Mouse (Mus musculus) MEL (cell line): Measurements from ENCODE around the gene Slc25a34. TPM values are rescaled to one million over a fixed set of nuclear protein-coding genes. Genes with fewer than 3 reads are reported as not detected.

ENCODE experiments used
- DNase-seq: peaks from one replicate; pipeline ENCODE4 v3.0.0; 2011; ENCODE audit warnings: low read depth, low spot score
- H3K27ac ChIP-seq: 2 replicates; pipeline ENCODE4 v1.5.1; 2012; ENCODE audit warnings: low read depth, mild to moderate bottlenecking, control low read depth, low read length, moderate library complexity; ENCODE audit not compliant: control insufficient read depth
- H3K27me3 ChIP-seq, 2 experiments: fragments of 150-350 bp in 1 of 2; sonication (generic) in 1 of 2; 2 replicates each; pipeline ENCODE4 v1.6.1; 2012; ENCODE audit warnings: low read length in 2 of 2, mild to moderate bottlenecking in 2 of 2, improper control_type of control experiment in 1 of 2, moderate library complexity in 1 of 2; ENCODE audit not compliant: insufficient read depth in 2 of 2, control insufficient read depth in 1 of 2
- H3K36me3 ChIP-seq, 2 experiments: 2 replicates each; pipeline ENCODE4 v1.6.1; 2012 to 2014; ENCODE audit warnings: low read length in 2 of 2, improper control_type of control experiment in 1 of 2, inconsistent platforms in 1 of 2, mild to moderate bottlenecking in 1 of 2; ENCODE audit not compliant: insufficient read depth in 2 of 2, control insufficient read depth in 1 of 2
- H3K4me1 ChIP-seq, 2 experiments: fragments of 150-350 bp in 1 of 2; sonication (generic) in 1 of 2; 2 replicates each; pipeline ENCODE4 v1.6.1; 2012; ENCODE audit warnings: low read length in 2 of 2, improper control_type of control experiment in 1 of 2, mild to moderate bottlenecking in 1 of 2; ENCODE audit not compliant: insufficient read depth in 2 of 2, control insufficient read depth in 1 of 2
- H3K4me3 ChIP-seq, 2 experiments: fragments of 150-350 bp in 1 of 2; sonication (generic) in 1 of 2; 2 replicates each; pipeline ENCODE4 v1.5.1; 2012; ENCODE audit warnings: low read depth in 2 of 2, low read length in 2 of 2, mild to moderate bottlenecking in 2 of 2, moderate library complexity in 2 of 2, control low read depth in 1 of 2, improper control_type of control experiment in 1 of 2; ENCODE audit not compliant: control insufficient read depth in 1 of 2, insufficient read depth in 1 of 2
- H3K79me2 ChIP-seq: 2 replicates; pipeline ENCODE4 v1.6.1; 2012; ENCODE audit warnings: mild to moderate bottlenecking, low read length, moderate library complexity; ENCODE audit not compliant: control insufficient read depth, poor library complexity, insufficient read depth
- H3K9ac ChIP-seq: 2 replicates; pipeline ENCODE4 v1.6.1; 2012; ENCODE audit warnings: low read depth, mild to moderate bottlenecking, control low read depth, low read length, moderate library complexity; ENCODE audit not compliant: control insufficient read depth, poor library complexity, severe bottlenecking
- H3K9me3 ChIP-seq: fragments of 150-350 bp; sonication (generic); replicated peaks from 2 replicates; pipeline ENCODE4 v1.6.1; 2012; ENCODE audit warnings: mild to moderate bottlenecking, low read length, improper control_type of control experiment, moderate library complexity; ENCODE audit not compliant: insufficient read depth
- BHLHE40 ChIP-seq: IDR thresholded peaks from 2 replicates; pipeline ENCODE4 v1.6.1; 2012; ENCODE audit warnings: low read depth, mild to moderate bottlenecking, inconsistent platforms, low read length, improper control_type of control experiment, borderline replicate concordance
- CHD2 ChIP-seq: IDR thresholded peaks from 2 replicates; pipeline ENCODE4 v1.6.1; 2011; ENCODE audit warnings: low read length, improper control_type of control experiment
- CTCF ChIP-seq, 3 experiments: IDR thresholded peaks in 2 of 3; conservative IDR thresholded peaks in 1 of 3; 2 replicates each; pipeline ENCODE4 v1.5.1; 2011 to 2012; ENCODE audit warnings: low read length in 3 of 3, low read depth in 2 of 3, mild to moderate bottlenecking in 2 of 3, improper control_type of control experiment in 1 of 3, inconsistent platforms in 1 of 3, mixed read lengths in 1 of 3, moderate library complexity in 1 of 3; ENCODE audit not compliant: control insufficient read depth in 1 of 3, insufficient read depth in 1 of 3, poor library complexity in 1 of 3, severe bottlenecking in 1 of 3
- EP300 ChIP-seq, 2 experiments: IDR thresholded peaks; 2 replicates each; pipeline ENCODE4 v1.6.1; 2011; ENCODE audit warnings: improper control_type of control experiment in 2 of 2, low read length in 2 of 2, low read depth in 1 of 2, mild to moderate bottlenecking in 1 of 2
- ETS1 ChIP-seq: IDR thresholded peaks from 2 replicates; pipeline ENCODE4 v1.6.1; 2012; ENCODE audit warnings: low read depth, mild to moderate bottlenecking, inconsistent platforms, low read length, improper control_type of control experiment, moderate library complexity
- GATA1 ChIP-seq: IDR thresholded peaks from 2 replicates; pipeline ENCODE4 v1.6.1; 2011; ENCODE audit warnings: low read depth, low read length, improper control_type of control experiment
- HCFC1 ChIP-seq: IDR thresholded peaks from 2 replicates; pipeline ENCODE4 v1.6.1; 2012; ENCODE audit warnings: low read depth, mild to moderate bottlenecking, inconsistent platforms, low read length, improper control_type of control experiment, moderate library complexity
- KAT2A ChIP-seq: conservative IDR thresholded peaks from 2 replicates; pipeline ENCODE4 v1.6.1; 2012; ENCODE audit warnings: low read depth, low read length, improper control_type of control experiment, inconsistent platforms
- MAFK ChIP-seq: IDR thresholded peaks from 2 replicates; pipeline ENCODE4 v1.6.1; 2011; ENCODE audit warnings: low read depth, mild to moderate bottlenecking, low read length, improper control_type of control experiment, borderline replicate concordance
- MAZ ChIP-seq: IDR thresholded peaks from 2 replicates; pipeline ENCODE4 v1.6.1; 2012; ENCODE audit warnings: low read depth, mild to moderate bottlenecking, inconsistent platforms, low read length, improper control_type of control experiment
- MYB ChIP-seq: IDR thresholded peaks from 2 replicates; pipeline ENCODE4 v1.6.1; 2011; ENCODE audit warnings: mild to moderate bottlenecking, low read depth, low read length, improper control_type of control experiment
- MYC ChIP-seq: IDR thresholded peaks from 2 replicates; pipeline ENCODE4 v1.6.1; 2011; ENCODE audit warnings: low read depth, mild to moderate bottlenecking, low read length, improper control_type of control experiment, moderate library complexity
- NELFE ChIP-seq: IDR thresholded peaks from 2 replicates; pipeline ENCODE4 v1.6.1; 2011; ENCODE audit warnings: low read depth, low read length, improper control_type of control experiment
- NRF1 ChIP-seq: IDR thresholded peaks from 2 replicates; pipeline ENCODE4 v1.6.1; 2014; ENCODE audit warnings: low read depth, mild to moderate bottlenecking, inconsistent platforms, low read length, improper control_type of control experiment, moderate library complexity; ENCODE audit not compliant: poor library complexity, insufficient read depth, severe bottlenecking
- POLR2A ChIP-seq, 2 experiments: IDR thresholded peaks; 2 replicates each; pipeline ENCODE4 v1.6.1; 2011 to 2012; ENCODE audit warnings: low read length in 2 of 2, mild to moderate bottlenecking in 2 of 2, control low read depth in 1 of 2, improper control_type of control experiment in 1 of 2, low read depth in 1 of 2, moderate library complexity in 1 of 2; ENCODE audit not compliant: control insufficient read depth in 1 of 2, insufficient read depth in 1 of 2, poor library complexity in 1 of 2
- RAD21 ChIP-seq: IDR thresholded peaks from 2 replicates; pipeline ENCODE4 v1.6.1; 2011; ENCODE audit warnings: mild to moderate bottlenecking, low read depth, low read length, improper control_type of control experiment
- SIN3A ChIP-seq: IDR thresholded peaks from 2 replicates; pipeline ENCODE4 v1.6.1; 2012; ENCODE audit warnings: low read length, improper control_type of control experiment, inconsistent platforms
- TAL1 ChIP-seq: IDR thresholded peaks from 2 replicates; pipeline ENCODE4 v1.6.1; 2012; ENCODE audit warnings: mild to moderate bottlenecking, inconsistent platforms, low read length, moderate library complexity, mixed read lengths
- TCF12 ChIP-seq: IDR thresholded peaks from 2 replicates; pipeline ENCODE4 v1.6.1; 2014; ENCODE audit warnings: low read depth, mild to moderate bottlenecking, inconsistent platforms, low read length, improper control_type of control experiment, moderate library complexity
- UBTF ChIP-seq: IDR thresholded peaks from 2 replicates; pipeline ENCODE4 v1.6.1; 2012; ENCODE audit warnings: low read depth, mild to moderate bottlenecking, inconsistent platforms, low read length, improper control_type of control experiment, moderate library complexity, borderline replicate concordance; ENCODE audit not compliant: insufficient read depth
- USF1 ChIP-seq: IDR thresholded peaks from 2 replicates; pipeline ENCODE4 v1.6.1; 2014; ENCODE audit warnings: low read depth, mild to moderate bottlenecking, inconsistent platforms, low read length, improper control_type of control experiment, moderate library complexity
- USF2 ChIP-seq, 2 experiments: IDR thresholded peaks; 2 replicates each; pipeline ENCODE4 v1.6.1; 2011 to 2012; ENCODE audit warnings: improper control_type of control experiment in 2 of 2, low read length in 2 of 2, borderline replicate concordance in 1 of 2, inconsistent platforms in 1 of 2, low read depth in 1 of 2, mild to moderate bottlenecking in 1 of 2; ENCODE audit not compliant: insufficient read depth in 1 of 2
- ZMIZ1 ChIP-seq: IDR thresholded peaks from 2 replicates; pipeline ENCODE4 v1.6.1; 2012; ENCODE audit warnings: low read depth, mild to moderate bottlenecking, inconsistent platforms, low read length, improper control_type of control experiment, moderate library complexity
- polyA plus RNA-seq, 2 experiments: library from polyadenylated mRNA; stranded (reverse) in 1 of 2; unstranded in 1 of 2; fragments of >175 nt in 1 of 2; fragments of >200 nt in 1 of 2; gene quantifications; 2 replicates each; pipeline versions ENCODE4 v1.2.1 to v1.2.4; 2012; ENCODE audit warnings: low replicate concordance in 2 of 2, low read depth in 1 of 2; ENCODE audit not compliant: insufficient read length in 2 of 2, insufficient read depth in 1 of 2, missing spikeins in 1 of 2
- total RNA-seq: library from RNA; depleted of rRNA; stranded (reverse); fragments of 300-350 nt; gene quantifications from 2 replicates; pipeline ENCODE4 v1.2.3, GENCODE M21; 2012

Slc25a34 gene
- total and polyA plus RNA-seq, 3 experiments, result 0.10 TPM; not detected in 2

DNA sequence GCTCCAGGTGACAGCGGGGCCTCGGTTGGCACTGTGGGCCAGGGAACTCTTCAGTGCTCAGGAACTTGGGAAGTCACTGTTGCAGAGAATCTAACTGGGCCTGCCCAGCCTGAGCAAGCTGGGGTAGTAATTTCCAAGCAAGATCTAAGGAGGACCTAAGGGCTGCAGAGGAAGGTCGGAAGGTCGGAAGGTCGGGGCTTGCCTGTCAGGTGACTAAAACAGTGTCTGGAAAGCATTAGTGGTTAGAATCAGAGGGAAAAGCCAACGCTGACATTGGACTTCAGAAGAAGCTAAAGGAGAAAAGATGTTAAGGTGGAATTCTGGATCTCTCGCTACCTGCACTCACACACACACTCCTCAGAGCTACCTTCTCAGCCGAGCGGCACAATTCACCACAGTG, 12.4 kb upstream of the Slc25a34 start:
- Histone ChIP-seq H3K36me3 (peaks cover 0 to 1% of the 10 kb centered on the region in 2 experiments; a peak in 1 of 4 replicates), H3K27ac (no peak overlapping the region)
- no peak for DNase-seq

DNA sequence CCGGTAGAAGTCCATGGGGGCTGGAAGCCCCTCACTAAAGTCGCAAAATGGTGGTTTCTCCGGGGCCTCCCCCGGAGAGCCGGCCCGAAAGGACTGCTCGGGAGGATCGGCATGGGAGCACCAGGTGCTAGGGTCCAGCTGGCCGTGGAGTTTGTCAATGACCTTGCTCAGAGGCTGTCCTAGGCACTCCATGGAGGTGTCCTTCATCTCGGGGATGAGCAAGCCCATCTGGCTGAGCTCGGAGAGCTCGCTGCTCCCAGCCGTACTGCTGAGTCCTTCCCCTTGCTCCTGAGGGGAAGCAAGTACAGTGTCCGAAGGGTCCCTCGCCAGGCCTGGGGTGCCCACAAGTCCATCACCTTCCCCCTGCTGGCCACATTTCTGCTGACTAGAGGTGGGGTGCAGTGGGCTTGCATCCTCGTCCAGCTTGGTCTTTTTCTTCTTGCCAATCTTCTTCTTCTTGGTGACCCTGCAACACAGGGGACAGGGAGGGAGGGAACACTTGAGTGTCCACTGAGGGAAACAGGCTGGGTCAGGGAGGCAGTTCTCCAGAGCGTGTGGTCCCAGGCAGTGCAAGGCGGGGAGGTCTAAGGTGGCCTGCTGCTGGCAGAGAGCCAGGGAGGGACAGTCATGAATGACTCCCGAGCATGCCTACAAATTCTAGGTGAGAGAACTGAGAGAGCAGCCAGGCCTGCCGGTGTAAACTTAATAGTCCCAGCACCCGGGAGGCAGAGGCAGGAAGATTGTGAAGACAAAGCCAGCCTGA, 8.7 kb upstream of the Slc25a34 start:
- Histone ChIP-seq H3K9me3 (no peaks in the 10 kb centered on the region), H3K79me2 (no peaks in the 10 kb centered on the region), H3K4me1 (no peaks in the 10 kb centered on the region), H3K9ac (no peak overlapping the region), H3K27me3 (no peaks in the 10 kb centered on the region), H3K36me3 (peaks cover 0 to 1% of the 10 kb centered on the region in 2 experiments; a peak in 1 of 4 replicates), H3K27ac (no peak overlapping the region), H3K4me3 (no peak overlapping the region)
- DNase-seq, result no peak
- TF ChIP-seq USF2 (IDR thresholded peaks at IDR 0.05; ENCODE audit: borderline replicate concordance in 1 of 2, insufficient read depth in 1 of 2, low read depth in 1 of 2, low read length in 2 of 2) (no peak), RAD21 (no peak), MAZ (no peak), MYC (no peak), POLR2A (IDR thresholded peaks at IDR 0.05; ENCODE audit: control insufficient read depth in 1 of 2, insufficient read depth in 1 of 2, low read depth in 1 of 2, low read length in 2 of 2, poor library complexity in 1 of 2) (no peak), CHD2 (no peak), EP300 (IDR thresholded peaks at IDR 0.05; ENCODE audit: low read depth in 1 of 2, low read length in 2 of 2) (no peak), KAT2A (no peak), TCF12 (no peak), GATA1 (no peak), ZMIZ1 (no peak), USF1 (no peak), CTCF (IDR thresholded peaks at IDR 0.05 in 2 of 3, conservative IDR thresholded peaks at IDR 0.05 in 1 of 3; ENCODE audit: control insufficient read depth in 1 of 3, insufficient read depth in 1 of 3, low read depth in 2 of 3, low read length in 3 of 3, poor library complexity in 1 of 3, severe bottlenecking in 1 of 3) (no peak), MYB (no peak), TAL1 (no peak), SIN3A (no peak), MAFK (no peak), NRF1 (no peak), NELFE (no peak), UBTF (no peak)

More for the DNA sequence above, 12.4 kb upstream of the Slc25a34 start:
- TF ChIP-seq BHLHE40 (no peak), ETS1 (no peak), MYB (no peak), POLR2A (IDR thresholded peaks at IDR 0.05; ENCODE audit: control insufficient read depth in 1 of 2, insufficient read depth in 1 of 2, low read depth in 1 of 2, low read length in 2 of 2, poor library complexity in 1 of 2) (no peak), HCFC1 (no peak), CHD2 (no peak)
- Histone ChIP-seq H3K4me1 (no peaks in the 10 kb centered on the region), H3K79me2 (no peaks in the 10 kb centered on the region), H3K9ac (no peak overlapping the region), H3K4me3 (no peak overlapping the region), H3K27me3 (no peaks in the 10 kb centered on the region), H3K9me3 (no peaks in the 10 kb centered on the region)
